Mouse (Mus musculus) heart, postnatal 0 days (tissue): ENCODE measurements at regions not wholly inside any gene's neighbourhood (a gene's known extent, or its start where the extent isn't known, plus 50 kb on each side); places are given as distances from the start of the nearest gene placed in this dataset.

ENCODE experiments used
- ATAC-seq: fragments of 200-750 bp; cut with Nextera tagmentation; 2 replicates; pipeline ENCODE4 v1.8.0; 2017; ENCODE audit warnings: low read depth, moderate number of reproducible peaks, moderate library complexity; ENCODE audit not compliant: insufficient read depth
- DNase-seq: peaks from one replicate; pipeline ENCODE4 v3.0.0-alpha.2; 2016; ENCODE audit warnings: low spot score
- H3K27ac ChIP-seq: fragments of 300-500 bp; sonication (generic); 2 replicates; pipeline ENCODE4 v1.5.1; 2014; ENCODE audit warnings: low read depth, mild to moderate bottlenecking
- H3K27me3 ChIP-seq: fragments of 300-500 bp; sonication (generic); 2 replicates; pipeline ENCODE4 v1.6.1; 2014; ENCODE audit warnings: low read length, mixed read lengths; ENCODE audit not compliant: control insufficient read depth, insufficient read depth
- H3K36me3 ChIP-seq: fragments of 300-500 bp; sonication (generic); replicated peaks from 2 replicates; pipeline ENCODE4 v1.6.1; 2014; ENCODE audit warnings: low read length, mixed read lengths; ENCODE audit not compliant: control insufficient read depth, insufficient read depth
- H3K4me1 ChIP-seq: fragments of 300-500 bp; sonication (generic); 2 replicates; pipeline ENCODE4 v1.6.1; 2014; ENCODE audit warnings: antibody characterized with exemption; ENCODE audit not compliant: control insufficient read depth, insufficient read depth
- H3K4me2 ChIP-seq: fragments of 300-500 bp; sonication (generic); 2 replicates; pipeline ENCODE4 v1.6.1; 2014; ENCODE audit warnings: low read depth, mild to moderate bottlenecking, low read length, moderate library complexity
- H3K4me3 ChIP-seq: fragments of 300-500 bp; sonication (generic); 2 replicates; pipeline ENCODE4 v1.5.1; 2014; ENCODE audit warnings: low read depth, low read length
- H3K9ac ChIP-seq: fragments of 300-500 bp; sonication (generic); replicated peaks from 2 replicates; pipeline ENCODE4 v1.6.1; 2014; ENCODE audit warnings: low read depth, low read length, mixed read lengths
- H3K9me3 ChIP-seq: fragments of 300-500 bp; sonication (generic); replicated peaks from 2 replicates; pipeline ENCODE4 v1.6.1; 2016; ENCODE audit warnings: low read length; ENCODE audit not compliant: control insufficient read depth
- CTCF ChIP-seq: IDR thresholded peaks from 2 replicates; pipeline ENCODE4 v1.5.1; 2016; ENCODE audit warnings: antibody characterized with exemption, control low read depth, low read depth
- EP300 ChIP-seq: IDR thresholded peaks from 2 replicates; pipeline ENCODE4 v1.6.1; 2016; ENCODE audit warnings: antibody characterized with exemption, low read depth
- WGBS: fragments of 180-500 bp; shearing (Covaris S2); extraction: QIAGEN DNeasy Blood & Tissue Kit; methylation state at CpG from one replicate; pipeline ENCODE4 v1.1.7; 2014; 5-methylcytosine and 5-hydroxymethylcytosine counted together

DNA sequence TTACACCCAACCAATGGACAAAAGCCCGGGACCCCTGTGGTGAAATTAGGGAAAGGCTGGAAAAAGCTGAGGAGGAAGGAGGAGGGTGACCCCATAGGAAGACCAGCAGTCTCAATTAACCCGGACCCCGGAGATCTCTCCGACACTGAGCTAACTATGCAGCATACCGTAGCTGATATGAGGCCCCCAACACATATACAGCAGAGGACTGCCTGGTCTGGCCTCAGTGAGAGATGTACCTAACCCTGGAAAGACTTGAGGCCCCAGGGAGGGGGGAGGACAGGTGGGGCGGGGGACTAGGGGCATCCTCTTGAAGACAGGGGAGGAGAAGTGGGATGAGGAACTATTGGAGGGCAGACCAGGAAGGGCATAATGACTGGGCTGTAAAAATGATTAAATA lies 69.0 kb upstream of the Usp27x start:
- Histone ChIP-seq H3K27me3 (no peaks in the 10 kb centered on the region), H3K4me1 (no peaks in the 10 kb centered on the region), H3K27ac (no peak overlapping the region), H3K9me3 (no peaks in the 10 kb centered on the region), H3K4me2 (no peak overlapping the region), H3K36me3 (no peaks in the 10 kb centered on the region), H3K9ac (no peak overlapping the region), H3K4me3 (no peak overlapping the region)
- no peak for DNase-seq
- TF ChIP-seq CTCF (no peak), EP300 (no peak)
- ATAC-seq: no peak
- 58% methylated on average over 6 of the region's 6 CpGs for WGBS

GRCm38 (mm10) chrX:7443996-7444421 lies 68.4 kb upstream of the Usp27x start:
- H3K27ac ChIP-seq: no peak overlapping the region

DNA sequence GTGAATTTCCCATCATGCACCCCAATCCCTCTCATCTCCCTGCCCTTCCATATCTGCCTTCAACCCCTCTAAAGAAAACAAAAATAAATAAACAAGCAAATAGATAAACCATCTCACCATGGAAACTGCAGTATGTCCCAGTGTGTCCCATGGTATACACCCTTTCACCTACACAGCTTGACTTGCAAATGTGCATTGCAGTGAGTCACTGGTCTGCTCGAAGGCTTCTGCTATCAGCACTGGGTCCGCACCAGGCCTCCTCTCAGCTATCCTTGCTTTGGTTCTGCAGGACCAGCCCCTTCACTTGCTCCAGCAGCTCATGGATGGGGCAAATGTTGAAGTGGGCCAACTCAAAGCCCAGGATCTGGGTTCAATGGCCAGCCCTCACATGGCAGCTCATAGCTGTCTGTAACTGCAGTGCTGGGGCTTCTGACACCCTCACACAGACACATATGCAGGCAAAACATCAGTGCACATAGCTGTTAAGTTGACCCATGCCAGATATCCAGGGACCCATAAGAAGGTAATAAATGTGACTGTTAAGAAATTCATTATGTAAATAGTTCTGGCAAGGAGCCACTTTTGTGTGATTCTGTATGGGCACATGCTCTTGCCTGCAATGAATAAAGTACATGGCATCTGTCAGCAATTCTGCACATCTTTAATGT lies 59.9 kb upstream of the Usp27x start:
- Histone ChIP-seq H3K9me3 (no peaks in the 10 kb centered on the region), H3K4me1 (no peaks in the 10 kb centered on the region), H3K27ac (no peak overlapping the region), H3K4me3 (no peak overlapping the region), H3K36me3 (no peaks in the 10 kb centered on the region), H3K27me3 (no peaks in the 10 kb centered on the region), H3K4me2 (no peak overlapping the region), H3K9ac (no peak overlapping the region)
- ATAC-seq: no peak
- TF ChIP-seq CTCF (no peak), EP300 (no peak)
- 53% methylated on average over 2 of the region's 2 CpGs for WGBS
- no peak for DNase-seq

More at GRCm38 (mm10) chrX:7443996-7444421, 68.4 kb upstream of the Usp27x start:
- ATAC-seq: no peak
- no peak overlapping the region for H3K9ac ChIP-seq
- H3K36me3 ChIP-seq: no peaks in the 10 kb centered on the region
- no peak overlapping the region for H3K4me3 ChIP-seq
- WGBS: 26% methylated on average over 6 of the region's 6 CpGs
- H3K4me2 ChIP-seq: no peak overlapping the region
- H3K27me3 ChIP-seq: no peaks in the 10 kb centered on the region
- TF ChIP-seq CTCF: no peak
- no peak for TF ChIP-seq EP300
- no peak for DNase-seq
- H3K4me1 ChIP-seq: no peaks in the 10 kb centered on the region
- H3K9me3 ChIP-seq: no peaks in the 10 kb centered on the region

GRCm38 (mm10) chrX:7434268-7434667 lies 58.6 kb upstream of the Usp27x start:
- WGBS: 27% methylated on average over 2 of the region's 2 CpGs

GRCm38 (mm10) chrX:7430456-7430855 lies 54.8 kb upstream of the Usp27x start:
- ATAC-seq (no peak), DNase-seq (no peak)
- H3K27me3 ChIP-seq: no peaks in the 10 kb centered on the region
- no peak overlapping the region for H3K9ac ChIP-seq
- H3K27ac ChIP-seq: no peak overlapping the region
- no peaks in the 10 kb centered on the region for H3K36me3 ChIP-seq
- no peak overlapping the region for H3K4me2 ChIP-seq
- no peak overlapping the region for H3K4me3 ChIP-seq
- no peak for TF ChIP-seq EP300
- no peak for TF ChIP-seq CTCF
- WGBS: 82% methylated on average over 1 of the region's 1 CpGs
- no peaks in the 10 kb centered on the region for H3K4me1 ChIP-seq
- H3K9me3 ChIP-seq: no peaks in the 10 kb centered on the region

More at GRCm38 (mm10) chrX:7434268-7434667, 58.6 kb upstream of the Usp27x start:
- Histone ChIP-seq H3K27me3 (no peaks in the 10 kb centered on the region), H3K27ac (no peak overlapping the region), H3K36me3 (no peaks in the 10 kb centered on the region), H3K4me3 (no peak overlapping the region), H3K9me3 (no peaks in the 10 kb centered on the region), H3K4me2 (no peak overlapping the region), H3K4me1 (no peaks in the 10 kb centered on the region), H3K9ac (no peak overlapping the region)
- TF ChIP-seq CTCF (no peak), EP300 (no peak)
- ATAC-seq: no peak
- no peak for DNase-seq

DNA sequence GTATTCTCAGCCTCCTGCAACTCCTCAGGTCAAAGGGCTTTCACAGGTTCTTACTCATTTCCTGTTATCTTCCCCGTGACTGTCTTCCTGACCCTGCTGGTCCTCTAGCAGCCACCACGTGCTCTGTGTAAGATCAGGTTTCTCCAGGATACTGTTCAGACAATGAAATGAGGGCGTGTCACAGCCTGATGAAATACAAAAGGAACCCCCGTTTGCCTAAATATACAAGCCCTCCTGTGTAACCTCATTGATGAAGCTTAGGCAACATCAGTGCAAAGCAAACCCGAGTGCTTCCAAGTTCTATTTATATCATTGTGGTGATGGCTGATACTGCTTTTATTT lies 53.9 kb upstream of the Usp27x start:
- Histone ChIP-seq H3K36me3 (no peaks in the 10 kb centered on the region), H3K4me3 (no peak overlapping the region), H3K27ac (no peak overlapping the region), H3K9me3 (no peaks in the 10 kb centered on the region), H3K4me1 (no peaks in the 10 kb centered on the region), H3K4me2 (no peak overlapping the region), H3K27me3 (no peaks in the 10 kb centered on the region), H3K9ac (no peak overlapping the region)
- TF ChIP-seq EP300 (no peak), CTCF (no peak)
- ATAC-seq (no peak), DNase-seq (no peak)
- 16% methylated on average over 5 of the region's 5 CpGs for WGBS
